Mouse (Mus musculus) kidney, adult 10 weeks (tissue): ENCODE measurements around the gene Zfp951. TPM values are rescaled to one million over a fixed set of nuclear protein-coding genes. Genes with fewer than 3 reads are reported as not detected.

Experiments used
- polyA plus RNA-seq: library from polyadenylated mRNA; stranded (reverse); fragments of 350-450 nt; fragmentation: Illumina TruSeq; extraction: RNeasy Lipid Tissue Mini Kit (QIAGEN cat#74804); gene quantifications from one replicate; pipeline ENCODE4 v1.2.3, GENCODE M21; 2014; ENCODE audit warnings: low read depth, low replicate concordance

Gene Zfp951
- polyA plus RNA-seq = 5.6 TPM

GRCm38 (mm10) chr5:104859962-104860525, at the start of gene Zfp951:
TSS of gene Zfp951 (minus strand) at chr5:104860070.

Other genes with a start within 250 kb of the Zfp951 start
- gene Abcg3, start 122.6 kb upstream of the Zfp951 start, polyA plus RNA-seq = 0.81 TPM